Mouse (Mus musculus): ENCODE measurements around the gene Pcca.
"Not testable (repeated sequence)": the region's sequence is repeated elsewhere in the genome, so short reads cannot be mapped to it uniquely, and the experiment has no call there.

Pcca gene

DNA sequence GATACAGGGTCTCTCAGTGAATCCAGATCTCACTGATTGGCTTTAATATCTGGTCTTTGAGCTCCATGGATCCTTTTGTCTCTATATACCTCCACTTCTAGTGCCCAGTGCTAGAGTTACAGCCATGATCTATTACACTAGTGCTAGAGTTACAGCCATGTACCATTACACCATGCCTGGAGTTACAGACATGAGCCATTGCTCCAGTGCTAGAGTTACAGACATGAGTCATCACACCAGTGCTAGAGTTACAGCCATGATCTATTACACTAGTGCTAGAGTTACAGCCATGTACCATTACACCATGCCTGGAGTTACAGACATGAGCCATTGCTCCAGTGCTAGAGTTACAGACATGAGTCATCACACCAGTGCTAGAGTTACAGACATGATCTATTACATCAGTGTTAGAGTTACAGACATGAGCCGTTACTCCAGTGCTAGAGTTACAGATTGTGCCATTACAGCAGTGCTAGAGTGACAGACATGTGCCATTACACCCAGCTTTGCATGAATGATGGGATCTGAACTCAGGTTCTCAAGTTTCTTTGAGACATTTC, 26.8 kb downstream of the Pcca start:
- ATAC-seq (ENCODE audit: low TSS enrichment): not testable (repeated sequence)

DNA sequence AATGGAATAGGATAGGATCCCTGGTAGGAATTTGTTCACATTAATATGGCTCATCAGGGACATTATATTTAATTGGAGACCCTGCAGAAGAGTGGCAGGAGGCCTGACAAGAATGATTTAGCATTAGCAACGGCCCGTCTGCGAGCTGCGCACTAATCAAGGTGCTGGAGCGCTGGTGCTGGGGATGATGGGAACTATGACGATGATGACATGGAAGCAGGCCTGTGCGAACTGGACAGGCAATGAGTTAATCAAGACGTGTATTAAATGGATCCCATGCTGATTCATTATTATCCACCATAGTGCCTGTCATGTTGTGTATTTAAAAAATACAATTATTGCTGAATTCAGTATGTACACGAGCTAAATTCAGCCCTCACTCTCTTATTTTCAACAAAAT, 36.7 kb downstream of the Pcca start:
- ATAC-seq (ENCODE audit: low TSS enrichment): no peak

DNA sequence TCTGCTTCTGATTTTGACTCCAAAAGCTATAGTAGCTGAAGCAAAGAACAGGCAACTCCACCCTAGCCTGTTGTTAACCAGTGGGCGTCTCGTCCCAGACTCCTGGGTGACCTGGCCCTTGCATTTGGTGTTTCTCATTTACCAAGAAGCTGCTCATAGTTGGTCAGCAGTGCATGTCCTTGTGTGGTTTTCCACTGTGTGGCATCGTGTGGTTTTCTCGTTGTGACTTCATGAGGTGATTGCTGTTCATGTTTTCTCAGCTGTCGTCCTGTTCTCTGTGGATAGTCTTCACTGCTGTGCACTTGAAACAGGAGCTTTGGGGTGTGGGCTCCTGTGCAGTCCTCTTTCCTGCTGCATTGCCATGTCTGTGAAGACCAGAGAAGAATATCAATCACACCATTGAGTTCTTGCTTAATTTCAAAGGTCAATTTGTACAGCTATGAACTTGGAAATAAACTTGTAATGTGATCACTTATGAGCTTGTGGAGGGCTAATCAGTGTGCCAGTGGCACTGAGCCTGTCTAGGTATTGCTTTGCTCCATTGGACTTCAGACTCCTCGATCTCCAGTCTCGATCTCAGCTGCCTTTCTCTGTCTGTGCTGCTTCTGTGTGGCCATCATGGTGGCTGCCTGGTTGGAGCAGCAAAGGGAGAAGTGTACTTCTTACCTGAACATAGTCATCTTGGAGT, 40.1 kb downstream of the Pcca start:
- no peak for ATAC-seq (ENCODE audit: low TSS enrichment)

DNA sequence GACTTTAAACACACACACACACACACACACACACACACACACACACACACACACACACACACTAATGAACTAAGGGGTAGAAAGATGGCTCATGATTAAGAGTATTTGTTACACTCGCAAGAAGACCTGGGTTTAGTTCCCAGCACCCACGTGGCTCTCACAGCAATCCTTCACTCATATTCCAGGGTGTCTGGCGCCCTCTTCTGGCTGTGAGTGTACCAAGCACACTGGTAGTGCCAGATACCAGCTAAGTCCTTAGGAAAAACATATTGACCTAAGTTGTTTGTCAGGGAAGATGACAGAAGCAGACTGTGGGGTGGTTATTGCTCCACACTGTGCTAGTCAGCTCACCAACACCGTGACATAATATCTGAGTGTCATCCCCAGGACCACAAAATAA, 43.7 kb downstream of the Pcca start:
- no peak for ATAC-seq (ENCODE audit: low TSS enrichment)

DNA sequence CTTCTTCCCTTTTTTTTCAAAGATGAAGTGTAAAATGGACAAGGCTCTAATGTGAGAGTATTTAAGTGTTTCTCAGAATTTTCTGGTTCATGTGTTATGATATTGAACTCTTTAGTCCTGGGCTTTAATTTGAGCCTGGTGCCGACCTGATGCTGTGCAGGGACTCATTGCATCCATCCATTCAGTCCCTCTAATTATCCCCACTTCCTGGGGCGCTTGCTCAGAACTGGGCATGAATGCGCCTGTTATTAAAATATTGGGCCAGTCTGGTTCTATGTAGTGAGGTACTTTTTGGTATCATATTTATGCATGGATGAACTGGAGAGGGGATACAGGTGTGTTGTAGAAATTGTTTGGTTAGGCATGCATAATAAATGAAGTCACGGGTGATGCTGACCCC, 47.9 kb downstream of the Pcca start:
- no peak for ATAC-seq (ENCODE audit: low TSS enrichment)

DNA sequence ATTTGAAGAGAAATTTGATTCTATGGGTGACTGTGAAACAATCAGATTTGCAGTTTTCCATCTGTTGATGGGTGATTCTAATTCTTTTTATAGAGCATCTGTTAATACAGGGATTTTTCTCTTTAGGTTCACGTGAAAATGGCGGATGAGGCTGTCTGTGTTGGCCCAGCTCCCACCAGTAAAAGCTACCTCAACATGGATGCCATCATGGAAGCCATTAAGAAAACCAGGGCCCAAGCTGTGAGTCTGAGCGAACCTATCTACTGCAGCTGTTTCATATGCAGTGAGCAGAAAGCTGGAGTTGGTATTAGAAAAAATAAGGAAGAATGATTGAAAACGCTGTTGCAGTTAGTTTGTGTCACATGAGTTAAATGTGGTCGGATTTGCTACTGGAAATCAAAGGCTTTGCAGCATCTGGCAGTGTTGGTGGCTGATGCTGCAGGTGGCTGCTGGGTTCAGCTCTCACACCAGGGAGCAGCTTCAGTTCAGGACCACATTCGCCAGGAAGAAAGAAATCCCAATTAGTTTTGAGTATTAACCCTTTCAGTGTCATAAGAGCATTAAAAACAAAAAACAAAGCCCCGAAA, 48.5 kb downstream of the Pcca start:
- no peak for ATAC-seq (ENCODE audit: low TSS enrichment)

DNA sequence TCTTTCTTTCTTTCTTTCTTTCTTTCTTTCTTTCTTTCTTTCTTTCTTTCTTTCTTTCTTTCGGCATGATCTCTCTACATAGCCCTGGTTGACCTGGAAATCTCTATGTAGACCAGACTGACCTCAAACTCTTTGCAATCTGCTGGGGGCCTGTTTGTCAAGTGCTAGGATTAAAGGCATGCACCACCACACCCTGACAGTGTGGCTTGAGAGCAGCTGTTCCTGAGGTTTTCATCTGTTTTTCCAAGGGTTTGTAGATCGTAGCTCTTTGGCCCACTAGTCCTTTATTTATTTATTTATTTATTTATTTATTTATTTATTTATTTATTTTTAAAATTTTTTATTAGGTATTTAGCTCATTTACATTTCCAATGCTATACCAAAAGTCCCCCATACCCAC, 50.0 kb downstream of the Pcca start:
- ATAC-seq (ENCODE audit: low TSS enrichment): not testable (repeated sequence)

DNA sequence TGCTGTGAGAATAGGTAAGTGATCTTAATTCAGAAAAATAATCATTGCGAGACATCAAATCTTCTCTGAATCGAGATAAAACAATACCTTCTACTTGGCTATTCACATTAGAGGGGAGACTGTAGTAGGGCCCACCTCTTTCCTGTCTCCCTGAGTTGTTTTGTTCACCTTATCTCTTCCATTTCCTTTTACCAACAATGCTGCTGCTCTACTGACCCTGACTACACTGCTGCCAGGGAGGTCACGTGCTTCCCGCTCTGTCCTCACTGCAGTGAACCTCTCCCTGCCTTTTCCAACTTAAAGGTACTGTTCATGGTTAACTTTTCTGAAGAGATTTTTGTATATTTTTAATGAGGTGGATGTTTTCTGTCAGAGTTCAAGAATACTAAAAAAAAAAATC, 52.8 kb downstream of the Pcca start:
- ATAC-seq (ENCODE audit: low TSS enrichment): no peak

DNA sequence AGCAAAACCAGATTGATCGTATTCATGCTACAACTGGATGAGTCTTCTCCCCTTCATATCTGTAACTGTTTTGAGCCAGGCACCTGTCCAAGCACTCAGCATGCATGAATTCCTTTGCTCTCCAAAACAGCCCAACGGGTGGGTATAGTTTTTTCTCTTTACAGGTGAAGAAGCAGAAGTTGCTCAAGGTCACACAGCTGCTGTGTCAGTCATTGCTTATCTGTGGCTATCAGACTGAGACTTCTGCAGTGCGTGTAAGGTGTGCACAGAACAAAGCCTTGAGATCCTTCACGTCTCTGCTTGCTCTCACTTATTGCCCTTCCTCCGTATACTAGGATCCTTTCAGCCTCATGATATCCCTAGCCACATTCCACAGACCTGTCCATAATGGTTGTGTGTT, 63.4 kb downstream of the Pcca start:
- ATAC-seq (ENCODE audit: low TSS enrichment): no peak

DNA sequence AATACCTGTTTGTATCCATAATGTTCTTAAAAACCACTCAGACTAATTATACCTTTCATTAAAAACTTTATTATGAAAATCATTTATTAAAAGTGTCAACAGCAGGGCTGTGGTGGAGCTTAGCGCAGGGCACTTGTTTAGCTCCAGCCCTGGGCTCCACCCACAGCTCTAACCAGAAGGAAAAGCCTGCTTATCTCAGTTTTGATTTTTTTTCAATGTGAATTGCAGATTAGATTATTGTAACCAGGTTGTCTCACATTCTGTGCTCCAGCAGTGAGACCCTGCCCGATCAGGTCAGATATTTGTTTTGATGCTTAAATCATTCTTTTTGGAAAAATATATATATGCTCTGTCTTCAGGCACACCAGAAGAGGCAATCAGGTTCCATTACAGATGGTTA, 64.7 kb downstream of the Pcca start:
- no peak for ATAC-seq (ENCODE audit: low TSS enrichment)

DNA sequence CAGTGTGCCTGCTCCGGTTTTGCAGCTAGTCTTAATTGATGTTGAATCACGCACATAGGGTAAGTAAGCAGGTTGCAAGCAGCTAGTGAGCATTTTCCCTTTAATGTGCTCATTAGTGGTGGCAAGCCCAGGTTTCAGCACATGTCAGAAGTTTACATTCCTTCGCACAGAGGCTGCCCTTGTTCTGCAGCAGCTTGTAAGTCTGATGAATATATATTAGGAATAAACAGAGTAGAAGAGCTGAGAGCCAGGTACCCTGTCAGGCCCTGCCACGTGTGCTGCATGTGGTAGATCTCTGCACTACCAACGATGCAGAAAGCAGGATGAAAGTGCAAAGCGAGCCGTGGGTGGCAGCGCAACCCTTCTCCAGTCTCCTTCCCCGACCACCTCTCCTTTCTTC, 65.7 kb downstream of the Pcca start:
- no peak for ATAC-seq (ENCODE audit: low TSS enrichment)

DNA sequence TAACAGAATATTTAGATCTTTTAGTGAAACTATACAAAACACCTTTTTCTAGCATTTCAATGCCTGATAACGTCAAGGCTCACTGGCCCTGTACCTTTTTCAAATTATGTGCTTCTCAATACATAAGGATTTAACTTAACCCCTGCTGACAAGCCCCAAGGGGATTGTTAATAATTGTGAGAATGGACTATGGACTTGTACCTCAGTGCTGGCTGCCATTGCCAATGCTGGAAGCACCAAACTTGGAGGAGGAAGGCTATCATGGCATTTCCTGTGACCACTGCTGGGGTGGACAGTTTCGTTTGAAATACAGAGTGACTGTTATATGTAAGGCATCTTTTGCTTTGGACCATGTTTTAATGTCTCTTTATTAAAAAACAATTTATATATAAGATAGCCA, 68.6 kb downstream of the Pcca start:
- ATAC-seq (ENCODE audit: low TSS enrichment): no peak

DNA sequence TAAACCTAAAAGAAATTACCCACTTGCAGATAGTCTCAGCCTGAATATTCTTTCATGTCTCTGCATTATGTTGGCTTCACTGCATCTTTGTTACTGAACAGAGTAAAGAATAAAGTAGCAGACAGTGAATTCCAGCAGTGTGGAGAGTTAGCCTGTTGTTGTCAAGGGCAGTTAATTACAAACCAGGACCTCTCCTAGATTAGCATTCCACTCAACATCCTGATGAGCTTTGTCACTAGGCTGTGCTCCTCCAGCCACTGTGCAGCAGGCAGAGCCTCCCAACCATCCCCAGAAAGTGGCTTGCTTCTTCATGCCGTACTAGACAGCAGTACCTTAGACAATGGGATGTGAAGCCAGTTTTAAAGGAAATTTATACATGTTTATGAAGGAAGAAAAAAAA, 72.4 kb downstream of the Pcca start:
- no peak for ATAC-seq (ENCODE audit: low TSS enrichment)

DNA sequence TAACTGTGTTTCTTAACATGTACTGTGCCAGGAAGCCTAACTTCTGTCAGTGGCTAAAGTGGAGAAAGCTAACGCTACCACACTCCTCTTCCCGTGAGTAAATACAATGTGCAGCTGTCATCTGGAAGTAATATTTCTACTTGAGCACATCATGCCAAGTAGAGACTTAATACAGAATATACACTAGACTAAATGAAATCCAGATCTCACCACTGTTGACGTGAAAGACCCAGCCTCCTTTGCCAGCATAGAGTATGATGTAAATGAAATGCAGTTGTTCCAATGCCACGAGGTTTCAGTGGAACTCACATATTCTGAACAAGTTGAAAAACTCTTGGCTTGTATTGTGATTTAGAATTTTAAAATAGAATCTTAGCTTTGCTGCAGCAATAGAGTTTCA, 73.3 kb downstream of the Pcca start:
- no peak for ATAC-seq (ENCODE audit: low TSS enrichment)

DNA sequence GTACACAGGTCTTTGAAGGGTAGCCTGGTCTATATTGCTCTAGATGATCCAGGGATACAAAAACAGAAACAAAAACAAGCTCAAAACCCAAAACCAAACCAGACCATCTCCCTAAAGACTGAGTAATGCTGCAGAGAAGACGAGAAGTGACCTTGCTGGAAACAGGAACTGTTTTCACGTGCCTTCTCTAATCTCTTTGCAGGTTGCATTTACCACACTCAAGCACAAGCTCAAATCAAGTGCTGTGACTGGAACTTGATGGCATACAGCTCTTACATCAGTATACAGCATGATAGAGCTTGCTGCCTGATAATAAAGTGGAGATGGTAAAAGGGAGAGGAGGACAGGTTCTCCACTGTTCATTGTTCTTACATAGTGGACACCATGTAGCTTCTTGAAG, 74.2 kb downstream of the Pcca start:
- no peak for ATAC-seq (ENCODE audit: low TSS enrichment)

DNA sequence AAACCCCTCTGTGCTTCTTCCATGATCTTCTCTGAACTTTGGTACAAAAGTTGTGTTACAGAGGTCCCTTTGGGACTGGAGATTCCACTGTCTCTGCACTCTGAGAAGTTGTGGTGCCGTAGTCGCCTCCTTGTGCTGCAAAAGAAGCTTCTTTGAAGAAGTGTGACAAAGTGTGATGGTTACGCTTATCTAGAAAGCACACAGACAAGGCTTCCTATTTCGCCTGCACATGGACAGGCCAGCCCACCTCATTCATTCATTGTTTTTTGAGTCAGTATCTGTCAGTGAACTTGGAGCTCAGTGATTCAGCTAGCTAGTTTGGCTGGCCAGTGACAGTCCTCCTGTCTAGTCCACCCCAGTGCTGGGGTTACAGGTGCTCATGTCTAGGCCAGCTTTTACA, 76.9 kb downstream of the Pcca start:
- ATAC-seq (ENCODE audit: low TSS enrichment): no peak

DNA sequence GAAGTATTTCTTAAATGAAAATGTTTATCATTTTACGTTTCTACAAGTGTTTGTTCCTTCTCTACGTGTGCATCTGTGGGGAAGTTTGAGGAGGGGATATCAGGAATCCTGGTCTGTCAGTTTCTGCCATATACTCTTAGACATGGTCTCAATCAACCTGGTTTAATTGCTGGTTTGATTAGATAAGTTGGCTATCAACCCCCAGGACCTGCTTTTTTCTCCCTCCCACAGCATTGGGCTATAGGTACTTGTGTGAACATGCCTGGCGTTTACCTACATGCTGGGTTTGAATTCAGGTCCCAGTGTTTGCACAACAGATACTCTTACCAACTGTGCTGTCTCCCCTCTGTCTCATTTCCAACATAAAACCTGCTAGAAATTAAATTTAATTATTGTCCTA, 78.2 kb downstream of the Pcca start:
- ATAC-seq (ENCODE audit: low TSS enrichment): no peak

DNA sequence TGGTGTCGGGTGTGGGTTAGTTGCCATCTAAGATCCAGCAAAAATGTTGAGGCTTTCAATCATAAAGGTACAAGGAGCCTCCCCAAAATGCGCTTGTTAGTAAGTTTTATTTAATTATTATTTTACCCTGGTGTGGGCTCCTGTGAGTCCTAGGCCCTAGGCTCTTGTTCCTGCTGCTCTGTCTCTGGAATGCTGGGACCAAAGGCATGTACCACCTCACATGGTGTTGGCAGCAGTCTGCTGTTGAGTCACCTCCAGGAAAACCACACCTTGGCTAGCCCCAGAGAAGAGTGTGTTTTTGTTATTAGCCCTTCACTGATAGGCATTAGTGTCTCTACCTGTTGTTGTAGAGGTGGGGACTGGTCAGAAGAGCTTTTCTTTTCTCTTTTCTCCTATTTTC, 83.5 kb downstream of the Pcca start:
- ATAC-seq (ENCODE audit: low TSS enrichment): no peak

DNA sequence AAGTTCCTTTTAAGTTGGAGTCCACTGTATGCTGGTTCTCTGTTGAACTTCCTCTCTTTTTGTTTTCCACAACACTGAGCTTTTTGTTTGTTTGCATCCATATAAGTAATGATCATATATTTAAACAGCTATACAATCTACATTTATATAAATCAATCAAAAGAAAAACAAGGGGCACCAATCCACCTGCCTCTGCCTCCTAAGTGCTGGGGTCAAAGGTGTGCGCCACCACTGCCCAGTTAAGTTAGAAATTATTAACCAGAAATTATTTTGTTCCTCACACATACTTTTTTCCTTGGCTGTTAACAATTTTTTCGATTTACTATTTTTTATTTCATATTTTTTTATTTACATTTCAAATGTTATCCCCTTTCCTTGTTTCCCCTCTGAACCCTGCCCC, 99.3 kb downstream of the Pcca start:
- no peak for ATAC-seq (ENCODE audit: low TSS enrichment)

DNA sequence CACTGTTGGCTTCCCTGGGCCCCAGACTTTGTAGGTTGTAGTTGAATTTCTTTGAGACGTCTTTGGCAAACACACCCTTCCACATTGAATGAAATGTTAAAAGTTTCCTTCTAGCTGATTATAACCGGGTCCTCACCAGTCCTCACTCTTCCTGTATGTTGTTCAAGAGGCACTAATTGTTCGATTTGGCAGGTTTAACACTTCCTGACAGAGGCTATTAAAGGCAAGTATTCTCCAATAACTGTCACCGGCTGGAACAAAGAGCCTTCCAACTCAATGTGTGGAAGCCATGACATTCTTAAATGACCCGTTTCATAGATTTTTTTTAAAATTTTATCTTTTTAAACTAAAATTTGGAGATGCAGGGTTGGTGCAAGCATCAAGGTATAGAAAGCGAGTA, 102.5 kb downstream of the Pcca start:
- ATAC-seq (ENCODE audit: low TSS enrichment): no peak

DNA sequence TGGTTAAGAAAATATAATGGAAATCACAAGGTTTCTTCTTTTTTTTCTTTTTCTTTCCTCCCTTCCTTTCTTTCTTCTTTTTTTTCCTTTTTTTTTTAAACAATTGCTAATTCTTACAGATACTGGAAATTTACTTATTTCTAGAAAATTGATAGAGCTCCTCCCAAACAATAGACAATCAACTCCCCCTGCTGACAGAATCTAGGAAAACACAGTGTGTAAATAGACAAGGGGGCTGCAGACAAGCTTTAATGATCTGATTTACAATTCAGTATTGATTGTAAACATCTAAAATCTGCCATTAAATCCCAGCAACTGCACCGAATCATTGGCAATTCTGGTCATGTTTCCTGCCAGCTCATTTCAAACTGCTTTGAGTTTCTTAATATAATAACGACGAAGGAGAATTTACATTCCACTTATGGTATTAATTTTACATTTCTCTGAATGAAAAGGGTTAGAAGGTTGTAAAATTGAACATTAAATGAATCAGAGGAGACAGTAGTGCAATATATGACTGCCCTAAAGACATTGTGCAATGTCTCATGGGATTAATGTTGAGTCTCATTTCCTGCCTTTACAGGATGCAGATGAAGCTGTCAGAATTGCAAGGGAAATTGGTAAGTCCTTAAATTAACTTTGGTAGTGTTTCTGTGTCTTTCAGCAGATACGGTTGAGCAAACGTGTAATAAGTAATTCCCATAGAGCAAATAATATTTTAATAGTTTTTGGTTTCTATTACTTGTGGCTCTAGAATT, 103.9 kb downstream of the Pcca start:
- no peak for ATAC-seq (ENCODE audit: low TSS enrichment)

DNA sequence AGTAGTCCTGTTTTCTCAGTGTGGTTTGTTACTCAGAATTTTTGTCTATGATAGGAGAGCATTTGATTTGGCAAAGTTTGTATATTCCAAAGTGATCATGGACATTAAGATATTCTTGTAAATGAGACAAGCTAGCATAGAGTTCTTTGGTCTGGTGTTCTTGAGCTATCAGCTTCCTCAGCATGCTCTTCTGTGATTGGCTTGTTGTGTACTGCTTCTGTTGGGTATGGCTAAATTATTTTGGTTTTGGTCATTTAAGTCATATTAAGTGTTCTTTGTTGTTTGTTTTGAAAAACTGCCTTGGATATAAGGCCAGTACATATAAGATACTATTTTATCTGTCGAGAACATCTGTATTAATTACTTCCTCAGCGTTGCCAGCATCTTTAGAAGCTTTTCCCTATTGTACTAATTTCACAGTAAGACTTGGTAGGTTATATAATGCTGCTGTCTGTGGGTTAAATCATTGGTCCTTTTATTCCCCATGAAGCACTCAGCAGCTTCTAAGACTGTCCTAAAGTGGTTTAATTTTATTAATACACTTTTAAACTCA, 105.1 kb downstream of the Pcca start:
- no peak for ATAC-seq (ENCODE audit: low TSS enrichment)

DNA sequence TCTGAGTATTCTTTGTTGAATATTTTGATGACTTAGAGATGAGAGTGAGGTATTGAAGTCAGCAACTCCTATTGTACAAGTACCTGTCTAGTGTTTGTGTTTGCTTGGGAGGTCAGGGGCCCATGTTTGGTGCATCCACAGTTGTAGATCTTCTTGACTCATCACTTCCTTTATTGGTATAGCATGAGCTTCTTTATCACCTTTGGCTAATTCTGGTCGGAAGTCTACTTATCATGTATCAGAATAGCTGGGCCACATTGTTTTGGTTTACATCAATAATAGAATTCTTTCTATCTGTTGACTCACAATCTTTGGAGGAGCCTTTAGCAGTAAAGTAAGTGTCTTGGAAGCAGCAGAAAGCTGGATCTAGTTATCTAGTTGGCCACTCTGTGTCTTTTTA, 108.3 kb downstream of the Pcca start:
- ATAC-seq (ENCODE audit: low TSS enrichment): no peak
